Mouse (Mus musculus) CH12.LX (cell line): ENCODE measurements around the gene Rsrc1. TPM values are rescaled to one million over a fixed set of nuclear protein-coding genes. Genes with fewer than 3 reads are reported as not detected.

Source experiments
- DNase-seq: peaks from one replicate; pipeline ENCODE4 v3.0.0-alpha.2; 2013; ENCODE audit errors: extremely low read depth
- H3K27ac ChIP-seq: 2 replicates; pipeline ENCODE4 v1.5.1; 2012; ENCODE audit warnings: low read depth, mild to moderate bottlenecking, control low read depth, moderate library complexity; ENCODE audit not compliant: insufficient read depth
- H3K27me3 ChIP-seq: replicated peaks from 2 replicates; pipeline ENCODE3; 2012; ENCODE audit warnings: inconsistent platforms
- H3K36me3 ChIP-seq, 2 experiments: replicated peaks in 1 of 2; 2 replicates each; pipeline versions ENCODE3 to v1.6.1; 2012; ENCODE audit warnings: inconsistent platforms in 1 of 2, low read length in 1 of 2, mild to moderate bottlenecking in 1 of 2, mixed read lengths in 1 of 2, moderate library complexity in 1 of 2; ENCODE audit not compliant: control insufficient read depth in 1 of 2, insufficient read depth in 1 of 2
- H3K4me1 ChIP-seq, 2 experiments: 2 replicates each; pipeline ENCODE4 v1.6.1; 2012; ENCODE audit warnings: inconsistent platforms in 1 of 2, moderate library complexity in 1 of 2; ENCODE audit not compliant: insufficient read depth in 2 of 2, control insufficient read depth in 1 of 2
- H3K4me2 ChIP-seq: 2 replicates; pipeline ENCODE4 v1.6.1; 2012; ENCODE audit warnings: low read depth, mild to moderate bottlenecking, control low read depth; ENCODE audit not compliant: poor library complexity, insufficient read depth, severe bottlenecking
- H3K4me3 ChIP-seq, 3 experiments: fragments of 150-350 bp in 1 of 3; sonication (generic) in 1 of 3; replicated peaks in 1 of 3; 2 replicates each; pipeline versions ENCODE3 to v1.5.1; 2011 to 2012; ENCODE audit warnings: low read depth in 2 of 3, low read length in 2 of 3, mild to moderate bottlenecking in 2 of 3, moderate library complexity in 2 of 3, control low read depth in 1 of 3, improper control_type of control experiment in 1 of 3, inconsistent platforms in 1 of 3, mixed read lengths in 1 of 3; ENCODE audit not compliant: poor library complexity in 1 of 3
- H3K79me2 ChIP-seq: replicated peaks from 2 replicates; pipeline ENCODE4 v1.6.1; 2012; ENCODE audit warnings: mild to moderate bottlenecking, moderate library complexity; ENCODE audit not compliant: control insufficient read depth, poor library complexity, insufficient read depth, severe bottlenecking; ENCODE audit errors: extremely low read depth
- H3K9ac ChIP-seq: 2 replicates; pipeline ENCODE4 v1.6.1; 2012; ENCODE audit warnings: low read depth, mild to moderate bottlenecking, control low read depth, moderate library complexity; ENCODE audit not compliant: insufficient read depth
- H3K9me3 ChIP-seq: replicated peaks from 2 replicates; pipeline ENCODE3; 2012; ENCODE audit warnings: low read length, inconsistent platforms, mixed read lengths
- BHLHE40 ChIP-seq: IDR thresholded peaks from 2 replicates; pipeline ENCODE4 v1.6.1; 2011; ENCODE audit warnings: mild to moderate bottlenecking, low read depth, low read length, improper control_type of control experiment
- CHD2 ChIP-seq: IDR thresholded peaks from 2 replicates; pipeline ENCODE4 v1.6.1; 2011; ENCODE audit warnings: low read length, improper control_type of control experiment
- ELF1 ChIP-seq: IDR thresholded peaks from 2 replicates; pipeline ENCODE4 v1.6.1; 2014; ENCODE audit warnings: low read depth, mild to moderate bottlenecking, inconsistent platforms, low read length, improper control_type of control experiment
- EP300 ChIP-seq: IDR thresholded peaks from 2 replicates; pipeline ENCODE4 v1.6.1; 2011; ENCODE audit warnings: low read length, improper control_type of control experiment
- ETS1 ChIP-seq: conservative IDR thresholded peaks from 2 replicates; pipeline ENCODE4 v1.6.1; 2012; ENCODE audit warnings: low read depth, mild to moderate bottlenecking, inconsistent platforms, low read length, improper control_type of control experiment, moderate library complexity
- GABPA ChIP-seq: IDR thresholded peaks from 2 replicates; pipeline ENCODE4 v1.6.1; 2012; ENCODE audit warnings: low read depth, low read length, improper control_type of control experiment, inconsistent platforms; ENCODE audit not compliant: insufficient replicate concordance
- JUN ChIP-seq: IDR thresholded peaks from 2 replicates; pipeline ENCODE4 v1.6.1; 2011; ENCODE audit warnings: low read depth, mild to moderate bottlenecking, low read length, improper control_type of control experiment, moderate library complexity; ENCODE audit not compliant: insufficient read depth
- JUND ChIP-seq: conservative IDR thresholded peaks from 2 replicates; pipeline ENCODE4 v1.6.1; 2011; ENCODE audit warnings: low read depth, low read length, improper control_type of control experiment
- KAT2A ChIP-seq: IDR thresholded peaks from 2 replicates; pipeline ENCODE4 v1.6.1; 2012; ENCODE audit warnings: low read length, improper control_type of control experiment, inconsistent platforms; ENCODE audit not compliant: insufficient replicate concordance
- MAFK ChIP-seq: IDR thresholded peaks from 2 replicates; pipeline ENCODE4 v1.6.1; 2011; ENCODE audit warnings: low read length, improper control_type of control experiment; ENCODE audit not compliant: insufficient replicate concordance
- MAX ChIP-seq: IDR thresholded peaks from 2 replicates; pipeline ENCODE4 v1.6.1; 2011; ENCODE audit warnings: low read length, improper control_type of control experiment
- MXI1 ChIP-seq: IDR thresholded peaks from 2 replicates; pipeline ENCODE4 v1.6.1; 2011; ENCODE audit warnings: mild to moderate bottlenecking, low read depth, low read length, improper control_type of control experiment
- MYC ChIP-seq: IDR thresholded peaks from 2 replicates; pipeline ENCODE4 v1.6.1; 2011; ENCODE audit warnings: low read depth, mild to moderate bottlenecking, improper control_type of control experiment, low read length
- NRF1 ChIP-seq: IDR thresholded peaks from 2 replicates; pipeline ENCODE4 v1.6.1; 2014; ENCODE audit warnings: low read depth, mild to moderate bottlenecking, inconsistent platforms, low read length, improper control_type of control experiment, moderate library complexity
- POLR2A ChIP-seq: IDR thresholded peaks from 2 replicates; pipeline ENCODE4 v1.6.1; 2011; ENCODE audit warnings: low read depth, mild to moderate bottlenecking, improper control_type of control experiment, low read length
- POLR2AphosphoS2 ChIP-seq: IDR thresholded peaks from 2 replicates; pipeline ENCODE4 v1.6.1; 2011; ENCODE audit warnings: low read depth, low read length, improper control_type of control experiment
- RAD21 ChIP-seq: IDR thresholded peaks from 2 replicates; pipeline ENCODE4 v1.6.1; 2011; ENCODE audit warnings: low read depth, mild to moderate bottlenecking, low read length, improper control_type of control experiment, moderate library complexity
- SIN3A ChIP-seq: IDR thresholded peaks from 2 replicates; pipeline ENCODE4 v1.6.1; 2012; ENCODE audit warnings: low read length, improper control_type of control experiment, inconsistent platforms
- TBP ChIP-seq: conservative IDR thresholded peaks from 2 replicates; pipeline ENCODE4 v1.6.1; 2011; ENCODE audit warnings: low read depth, low read length, improper control_type of control experiment
- TCF12 ChIP-seq: IDR thresholded peaks from 2 replicates; pipeline ENCODE4 v1.6.1; 2014; ENCODE audit warnings: low read depth, mild to moderate bottlenecking, inconsistent platforms, low read length, improper control_type of control experiment
- USF2 ChIP-seq: conservative IDR thresholded peaks from 2 replicates; pipeline ENCODE4 v1.6.1; 2011; ENCODE audit warnings: low read depth, low read length, improper control_type of control experiment
- ZKSCAN1 ChIP-seq: IDR thresholded peaks from 2 replicates; pipeline ENCODE4 v1.6.1; 2012; ENCODE audit warnings: low read depth, inconsistent platforms, low read length, improper control_type of control experiment, borderline replicate concordance
- ZNF384 ChIP-seq: IDR thresholded peaks from 2 replicates; pipeline ENCODE4 v1.6.1; 2012; ENCODE audit warnings: low read depth, low read length, improper control_type of control experiment, inconsistent platforms
- dilution Hi-C: fragments of 300-500 bp; cut with MboI; formaldehyde crosslinking; loops from 2 replicates; pipeline ENCODE4 v1.14.3; 2020; ENCODE audit warnings: low sequenced_read_pairs; ENCODE audit not compliant: extremely low pct_unique_long_range_greater_than_20kb, extremely low pct_ligation_motif_present
- in situ Hi-C: fragments of 300-500 bp; cut with MboI; formaldehyde crosslinking; loops from 3 replicates; pipeline ENCODE4 v1.14.3; 2019; ENCODE audit warnings: low sequenced_read_pairs, low pct_ligation_motif_present, low pct_unique_long_range_greater_than_20kb, mixed read lengths
- polyA plus RNA-seq: library from polyadenylated mRNA; unstranded; fragments of >175 nt; gene quantifications from 2 replicates; pipeline ENCODE4 v1.2.1, GENCODE M21; 2012; ENCODE audit warnings: low read depth; ENCODE audit not compliant: insufficient read length
- total RNA-seq, 2 experiments: library from RNA; depleted of rRNA; stranded (reverse); fragments of 300-350 nt in 1 of 2; fragments of >200 nt in 1 of 2; gene quantifications; 2 replicates each; pipeline ENCODE4 v1.2.3; 2012 to 2014

Rsrc1 gene
- total and polyA plus RNA-seq, 3 experiments = 28.9 to 50.9 (median 34.0) TPM

GRCm38 (mm10) chr3:66959972-66960371 is 21.2 kb upstream of the Rsrc1 start:
- peak; percentile 51 for TF ChIP-seq POLR2A
- TF ChIP-seq TBP = peak; percentile 53; the same call in 1 of the 2 replicates
- TF ChIP-seq ZKSCAN1 = no peak
- TF ChIP-seq ELF1 = no peak
- peak; percentile 40; the same call in 1 of the 2 replicates for TF ChIP-seq MAX
- 0 out of 2 replicates have a peak, but pooled peaks have one; percentile 21 for TF ChIP-seq TCF12
- TF ChIP-seq NRF1 = no peak
- TF ChIP-seq SIN3A = 0 out of 2 replicates have a peak, but pooled peaks have one; percentile 17
- TF ChIP-seq MYC = peak; percentile 94
- TF ChIP-seq MXI1 = 0 out of 2 replicates have a peak, but pooled peaks have one; percentile 31
- no peak for TF ChIP-seq KAT2A
- no peaks in the 10 kb centered on the region for H3K27me3 ChIP-seq
- peak overlapping the region; percentile 50 for H3K4me2 ChIP-seq
- no peaks in the 10 kb centered on the region for H3K36me3 ChIP-seq
- H3K4me3 ChIP-seq = peak overlapping the region in 2 of 3 experiments; percentile 41 to 62
- peak; percentile 19 for DNase-seq
- peaks cover 0 to 4% of the 10 kb centered on the region in 2 experiments; a peak in 2 of 4 replicates for H3K4me1 ChIP-seq
- in situ Hi-C loops (no loop called here), dilution Hi-C loops (no loop called here)
- no peaks in the 10 kb centered on the region for H3K9me3 ChIP-seq
- H3K27ac ChIP-seq = no peak overlapping the region
- H3K9ac ChIP-seq = peak overlapping the region; percentile 53; the same call in 1 of the 2 replicates
- H3K79me2 ChIP-seq = 0 out of 2 replicates have a peak, but pooled peaks cover 3% of the 10 kb centered on the region

- in situ Hi-C loops (no loop called here), dilution Hi-C loops (no loop called here)
- Histone ChIP-seq H3K4me1 (peaks cover 0 to 3% of the 10 kb centered on the region in 2 experiments; a peak in 2 of 4 replicates), H3K9ac (no peak overlapping the region), H3K36me3 (no peaks in the 10 kb centered on the region), H3K27me3 (no peaks in the 10 kb centered on the region), H3K4me2 (no peak overlapping the region), H3K27ac (no peak overlapping the region), H3K79me2 (0 out of 2 replicates have a peak, but pooled peaks cover 3% of the 10 kb centered on the region), H3K4me3 (no peak overlapping the region), H3K9me3 (no peaks in the 10 kb centered on the region)
- TF ChIP-seq RAD21 (no peak), ZKSCAN1 (no peak), MAFK (no peak), MAX (no peak), CHD2 (no peak), GABPA (no peak), POLR2A (no peak), USF2 (no peak), BHLHE40 (no peak), ETS1 (no peak), EP300 (no peak), ZNF384 (no peak), MXI1 (no peak), JUND (no peak), JUN (no peak), POLR2AphosphoS2 (no peak)
- DNase-seq = no peak
Measured at GRCm38 (mm10) chr3:66964884-66965283, 16.3 kb upstream of the Rsrc1 start.
